In genomic region chr8:127250746-127251145, GRCm38 (mm10) we compare ENCODE assay signal across 23 mouse cellular contexts.
DNase-seq lines count a peak whose midpoint lies in the region; ATAC-seq and TF ChIP-seq lines count a peak whose summit lies in the region.
"Had no signal": no experiment of that assay in that cellular context is flagged by ENCODE, and none has a peak within 500 bp of the region (broad histone marks: within the 10 kb centered on the region; RNA-seq: fewer than 3 reads in every experiment).

No protein-coding gene starts in this region.

- intact Hi-C loops in left cerebral cortex, adult 2 months (cut with DNase I), result no loop called here

- no peak overlapping the region for H3K9ac ChIP-seq in intestine, embryonic 15.5 days
- H3K9ac ChIP-seq: hindbrain, embryonic 15.5 days; limb, embryonic 12.5 days; liver, embryonic 14.5 days; neural tube, embryonic 12.5 days had no signal

- peaks cover 10% of the 10 kb centered on the region for H3K4me1 ChIP-seq in intestine, embryonic 15.5 days (replicated peaks)
- H3K4me1 ChIP-seq: neural tube, embryonic 12.5 days had no signal

- DNase-seq in adrenal gland, postnatal 14 days, result peak; percentile 32
- DNase-seq in adrenal gland, adult 8-10 months, result no peak
- peak; percentile 49 for DNase-seq in layer of hippocampus, adult 9-11 months
- no peak for DNase-seq in layer of hippocampus, adult 18-20 months (ENCODE audit: low spot score in 2 of 2)
- DNase-seq in left cerebral cortex, adult 2 months (ENCODE audit: extremely low spot score in 1 of 2, low spot score in 2 of 2), result no peak
- no peak for DNase-seq in ovary, postnatal 10 days (ENCODE audit: low spot score)
- DNase-seq: adrenal gland, postnatal 25 days; cerebellum, adult 9-10 months; gastrocnemius, adult 2 months; kidney, postnatal 4 days; lung, postnatal 4 days; midbrain, embryonic 14.5 days; retina, postnatal 1 day; thymus, postnatal 25 days had no signal

- no peak overlapping the region for H3K27ac ChIP-seq in intestine, embryonic 15.5 days
- H3K27ac ChIP-seq in left cerebral cortex, adult 2 months, result no peak overlapping the region
- H3K27ac ChIP-seq: gastrocnemius, adult 2 months; heart, embryonic 10.5 days; hindbrain, embryonic 15.5 days; limb, embryonic 12.5 days; liver, embryonic 14.5 days; neural tube, embryonic 12.5 days had no signal

- H3K27me3 ChIP-seq in intestine, embryonic 15.5 days (replicated peaks), result no peaks in the 10 kb centered on the region
- H3K27me3 ChIP-seq: hindbrain, embryonic 15.5 days; limb, embryonic 12.5 days; neural tube, embryonic 12.5 days; Patski had no signal

- H3K9me3 ChIP-seq in intestine, embryonic 15.5 days, result no peaks in the 10 kb centered on the region
- H3K9me3 ChIP-seq: heart, embryonic 10.5 days; hindbrain, embryonic 15.5 days; limb, embryonic 12.5 days; neural tube, embryonic 12.5 days had no signal

- H3K4me3 ChIP-seq in intestine, embryonic 15.5 days (replicated peaks), result no peak overlapping the region
- no peak overlapping the region for H3K4me3 ChIP-seq in left cerebral cortex, adult 2 months
- H3K4me3 ChIP-seq: gastrocnemius, adult 2 months; heart, embryonic 10.5 days; hindbrain, embryonic 15.5 days; limb, embryonic 12.5 days; neural tube, embryonic 12.5 days had no signal

- peak; percentile 40 for ATAC-seq in intestine, embryonic 15.5 days
- ATAC-seq: CD4-positive, CD25-positive, alpha-beta regulatory T cell, adult 4 months; forebrain, embryonic 14.5 days; Patski had no signal

- WGBS in intestine, embryonic 15.5 days, result 43% methylated on average over 4 of the region's 4 CpGs

- H3K4me2 ChIP-seq in intestine, embryonic 15.5 days (replicated peaks), result no peak overlapping the region
- H3K4me2 ChIP-seq: hindbrain, embryonic 15.5 days; limb, embryonic 12.5 days; neural tube, embryonic 12.5 days had no signal

- TF ChIP-seq CTCF in left cerebral cortex, adult 2 months (IDR thresholded peaks at IDR 0.05), result no peak

- no peaks in the 10 kb centered on the region for H3K36me3 ChIP-seq in intestine, embryonic 15.5 days
- H3K36me3 ChIP-seq: heart, embryonic 10.5 days; hindbrain, embryonic 15.5 days; limb, embryonic 12.5 days; neural tube, embryonic 12.5 days had no signal

Comparison
In these comparisons a context has a peak if more than half of its experiments do, and no peak if none do; other contexts are left out.
1. DNase-seq: peak in adrenal gland, postnatal 14 days (single experiment) and layer of hippocampus, adult 9-11 months (single experiment); none in adrenal gland, adult 8-10 months (single experiment), layer of hippocampus, adult 18-20 months (0 of 2), left cerebral cortex, adult 2 months (0 of 2) and ovary, postnatal 10 days (single experiment).